Mouse (Mus musculus) spleen, adult 2 months (tissue): ENCODE results near the gene Akr1c6. TPM values are rescaled to one million over a fixed set of nuclear protein-coding genes. Genes with fewer than 3 reads are reported as not detected.
"Not testable (repeated sequence)": the region's sequence is repeated elsewhere in the genome, so short reads cannot be mapped to it uniquely, and the experiment has no call there.

Experiments
- DNase-seq, 2 experiments: peaks; one replicate each; pipeline versions ENCODE4 v3.0.0 to v3.0.0-alpha.2; 2012 to 2021; ENCODE audit warnings: low spot score in 2 of 2, low read depth in 1 of 2
- H3K27ac ChIP-seq: fragments of 200-500 bp; 2 replicates; pipeline ENCODE4 v1.5.1; 2012; ENCODE audit warnings: low read length, inconsistent platforms; ENCODE audit not compliant: insufficient read depth
- H3K27me3 ChIP-seq: fragments of 200-500 bp; 2 replicates; pipeline ENCODE4 v1.6.1; 2012; ENCODE audit warnings: mild to moderate bottlenecking, moderate library complexity, low read length, inconsistent platforms; ENCODE audit not compliant: control insufficient read depth, insufficient read depth
- H3K36me3 ChIP-seq: fragments of 200-500 bp; 2 replicates; pipeline ENCODE4 v1.6.1; 2012; ENCODE audit warnings: mild to moderate bottlenecking, low read length, inconsistent platforms; ENCODE audit not compliant: control insufficient read depth, insufficient read depth
- H3K4me1 ChIP-seq: fragments of 200-500 bp; 2 replicates; pipeline ENCODE4 v1.6.1; 2011; ENCODE audit warnings: inconsistent platforms; ENCODE audit not compliant: control insufficient read depth, insufficient read depth, insufficient read length
- H3K4me3 ChIP-seq: fragments of 200-500 bp; 2 replicates; pipeline ENCODE4 v1.5.1; 2011; ENCODE audit warnings: mild to moderate bottlenecking, inconsistent platforms; ENCODE audit not compliant: insufficient read depth, insufficient read length; ENCODE audit errors: extremely low read depth
- CTCF ChIP-seq: fragments of 200-500 bp; IDR thresholded peaks from 2 replicates; pipeline ENCODE4 v1.5.1; 2011; ENCODE audit warnings: mild to moderate bottlenecking, inconsistent platforms; ENCODE audit not compliant: insufficient read depth, insufficient read length, insufficient replicate concordance; ENCODE audit errors: extremely low read depth
- POLR2A ChIP-seq: fragments of 200-500 bp; IDR thresholded peaks from 2 replicates; pipeline ENCODE4 v1.6.1; 2011; ENCODE audit warnings: low read depth, low read length, inconsistent platforms
- WGBS: fragments of 180-500 bp; shearing (Covaris S2); methylation state at CpG from one replicate; pipeline ENCODE4 v1.1.7; 2018; 5-methylcytosine and 5-hydroxymethylcytosine counted together
- polyA plus RNA-seq: library from polyadenylated mRNA; depleted of rRNA; stranded (reverse); fragments of >200 nt; gene quantifications from 2 replicates; pipeline ENCODE4 v1.2.3, GENCODE M21; 2012; rRNA removed

The Akr1c6 gene
- not detected in 2 replicates for polyA plus RNA-seq

DNA sequence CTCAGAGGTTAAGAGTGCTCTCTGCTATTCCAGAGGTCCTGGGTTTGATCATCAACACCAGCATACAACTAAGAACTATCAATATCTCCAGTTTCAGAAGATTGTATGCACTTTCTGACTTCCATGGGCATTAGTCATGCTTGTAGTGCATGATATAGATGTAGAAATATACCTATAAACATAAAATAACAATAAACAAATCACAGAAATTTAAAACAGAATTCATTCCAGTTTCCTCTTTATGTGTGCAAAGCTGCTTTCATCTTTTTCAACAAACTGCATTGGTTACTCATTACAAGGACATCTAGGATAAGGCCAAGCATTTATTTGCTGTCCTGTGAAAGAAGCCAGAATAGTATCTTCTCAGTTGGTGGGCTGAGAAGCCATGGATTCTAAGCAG is at the start of gene Akr1c6:
TSS of gene Akr1c6 (plus strand) at position 301 of the 400 bp plus-strand sequence.
- DNase-seq, result no peak
- Histone ChIP-seq H3K4me1 (no peaks in the 10 kb centered on the region), H3K27me3 (no peaks in the 10 kb centered on the region), H3K27ac (no peak within 1 kb of the TSS), H3K4me3 (no peak within 1 kb of the TSS), H3K36me3 (no peaks in the 10 kb centered on the region)
- TF ChIP-seq POLR2A (no peak), CTCF (no peak)

DNA sequence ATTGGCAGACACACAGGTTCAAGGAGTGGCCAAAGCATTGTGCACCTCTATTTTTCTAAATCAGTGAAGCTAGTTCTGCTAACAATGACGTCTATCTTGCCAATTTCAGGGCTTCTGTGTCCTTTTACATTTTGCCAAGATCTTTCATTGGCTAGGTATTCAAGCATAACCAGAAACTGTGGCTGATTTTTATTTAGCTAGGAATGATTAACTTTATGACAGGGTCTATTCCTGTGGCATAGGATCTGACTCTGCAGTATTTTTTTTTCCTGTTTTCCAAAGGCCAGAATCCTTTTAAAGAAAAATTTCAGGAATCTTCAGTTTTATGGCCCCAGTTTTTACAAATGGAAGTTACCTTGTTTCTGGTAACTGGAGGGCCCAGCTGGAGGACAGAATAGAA is 49.2 kb upstream of the Akr1c6 start:
- H3K36me3 ChIP-seq, result no peaks in the 10 kb centered on the region
- no peak overlapping the region for H3K27ac ChIP-seq
- no peak for TF ChIP-seq POLR2A
- TF ChIP-seq CTCF, result no peak
- no peaks in the 10 kb centered on the region for H3K4me1 ChIP-seq
- H3K27me3 ChIP-seq, result no peaks in the 10 kb centered on the region
- no peak overlapping the region for H3K4me3 ChIP-seq
- DNase-seq, result no peak
- 71% methylated on average over 1 of the region's 1 CpGs for WGBS

DNA sequence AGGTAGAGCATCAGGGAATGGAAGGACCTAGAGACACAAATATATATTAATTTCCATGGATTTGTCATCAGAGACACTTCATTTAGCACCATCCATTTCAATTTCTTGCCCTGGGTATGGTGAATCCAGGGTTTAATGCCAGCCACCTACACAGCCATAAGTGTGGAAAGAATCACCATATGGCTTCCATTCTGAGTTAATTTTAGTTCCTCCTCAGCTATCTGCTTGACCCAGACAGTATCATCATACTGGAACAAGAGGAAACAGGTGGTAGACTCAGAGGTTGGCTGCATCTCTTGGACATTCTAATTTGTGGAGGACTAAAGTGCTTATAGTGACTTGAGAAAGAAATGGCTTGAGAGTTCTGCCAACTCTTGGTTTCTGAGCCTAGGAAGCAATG is 48.6 kb upstream of the Akr1c6 start:
- Histone ChIP-seq H3K4me3 (no peak overlapping the region), H3K36me3 (no peaks in the 10 kb centered on the region), H3K4me1 (no peaks in the 10 kb centered on the region), H3K27ac (no peak overlapping the region), H3K27me3 (no peaks in the 10 kb centered on the region)
- TF ChIP-seq CTCF, result no peak
- TF ChIP-seq POLR2A, result no peak
- DNase-seq, result no peak

DNA sequence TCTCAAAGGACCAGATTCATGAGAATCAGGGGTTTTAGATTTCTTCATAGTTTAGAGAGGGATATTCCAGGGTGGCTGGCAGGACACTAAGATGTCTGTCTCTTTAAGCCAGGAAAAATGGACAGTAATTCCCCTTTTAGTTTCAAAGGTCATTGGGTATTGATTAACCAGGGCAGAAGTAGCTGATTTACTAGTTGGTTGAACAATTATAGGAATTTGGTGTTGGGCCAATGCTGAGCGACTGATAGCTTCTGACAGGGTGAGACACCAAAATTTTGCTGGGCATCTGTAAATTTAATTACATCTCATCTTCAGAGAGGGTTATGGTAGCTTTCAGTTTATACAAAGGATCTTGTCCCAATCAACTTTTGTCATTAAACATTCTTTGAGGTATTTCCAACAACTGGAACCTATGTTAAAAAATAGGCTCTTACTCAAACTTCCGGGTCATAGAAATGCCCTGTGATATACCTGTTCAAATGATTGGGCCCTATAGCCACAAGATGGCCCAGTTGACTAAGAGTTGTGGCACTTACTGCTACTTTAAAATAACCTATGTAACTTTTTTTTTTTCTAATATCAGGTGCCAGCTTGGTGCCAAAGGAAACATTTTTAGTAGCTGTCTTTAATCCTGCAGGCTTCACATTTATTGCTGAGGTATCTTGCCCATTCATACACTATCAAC is 45.2 kb upstream of the Akr1c6 start:
- no peak overlapping the region for H3K4me3 ChIP-seq
- WGBS, result 81% methylated on average over 2 of the region's 2 CpGs
- H3K27ac ChIP-seq, result no peak overlapping the region
- no peaks in the 10 kb centered on the region for H3K4me1 ChIP-seq
- DNase-seq, result no peak
- H3K27me3 ChIP-seq, result no peaks in the 10 kb centered on the region
- TF ChIP-seq CTCF (no peak), POLR2A (no peak)
- no peaks in the 10 kb centered on the region for H3K36me3 ChIP-seq

DNA sequence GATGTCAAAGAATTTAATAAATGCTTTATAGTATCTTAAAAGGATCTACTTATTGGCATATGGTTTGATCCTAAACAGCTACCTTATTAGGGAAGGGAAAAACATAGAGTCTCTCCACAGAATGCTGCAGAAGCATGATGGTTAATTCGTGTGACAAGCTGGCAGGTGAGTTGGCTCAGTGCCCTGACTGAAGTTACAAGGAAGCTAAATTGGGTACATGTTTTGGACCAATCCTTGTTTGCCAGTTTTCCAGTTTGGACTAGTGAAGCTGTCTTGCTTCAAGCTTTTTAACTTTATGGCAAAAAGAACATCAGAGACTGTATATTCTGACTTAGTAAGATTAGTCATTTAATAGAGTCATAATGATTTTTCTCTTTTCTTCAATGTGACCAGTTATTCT is 33.7 kb upstream of the Akr1c6 start:
- H3K4me3 ChIP-seq, DNase-seq, H3K4me1 ChIP-seq, H3K36me3 ChIP-seq, H3K27ac ChIP-seq, H3K27me3 ChIP-seq: not testable (repeated sequence)
- 51% methylated on average over 1 of the region's 1 CpGs for WGBS

DNA sequence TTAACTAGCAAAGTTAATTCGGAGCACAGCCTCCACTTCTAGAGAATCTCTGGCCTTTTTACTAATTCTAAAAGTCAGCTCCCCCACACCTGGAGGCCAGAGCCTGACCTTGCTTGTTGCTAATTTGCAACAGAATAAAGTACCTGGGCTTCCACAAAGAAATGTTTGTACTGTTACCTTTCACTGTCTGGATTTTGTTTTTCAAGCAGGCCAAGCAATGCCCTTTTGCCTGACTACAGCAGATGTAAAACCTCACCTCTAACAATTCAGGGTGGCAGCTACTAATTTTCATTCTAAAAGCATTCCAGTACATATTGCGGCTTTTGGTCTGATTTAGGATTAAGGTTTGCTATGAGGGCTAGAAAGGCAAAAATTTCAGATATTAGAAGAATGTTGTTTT is 33.3 kb upstream of the Akr1c6 start:
- no peaks in the 10 kb centered on the region for H3K4me1 ChIP-seq
- no peak overlapping the region for H3K4me3 ChIP-seq
- H3K27me3 ChIP-seq, result no peaks in the 10 kb centered on the region
- no peak overlapping the region for H3K27ac ChIP-seq
- no peak for TF ChIP-seq CTCF
- DNase-seq, result no peak
- 92% methylated on average over 2 of the region's 2 CpGs for WGBS
- no peaks in the 10 kb centered on the region for H3K36me3 ChIP-seq

DNA sequence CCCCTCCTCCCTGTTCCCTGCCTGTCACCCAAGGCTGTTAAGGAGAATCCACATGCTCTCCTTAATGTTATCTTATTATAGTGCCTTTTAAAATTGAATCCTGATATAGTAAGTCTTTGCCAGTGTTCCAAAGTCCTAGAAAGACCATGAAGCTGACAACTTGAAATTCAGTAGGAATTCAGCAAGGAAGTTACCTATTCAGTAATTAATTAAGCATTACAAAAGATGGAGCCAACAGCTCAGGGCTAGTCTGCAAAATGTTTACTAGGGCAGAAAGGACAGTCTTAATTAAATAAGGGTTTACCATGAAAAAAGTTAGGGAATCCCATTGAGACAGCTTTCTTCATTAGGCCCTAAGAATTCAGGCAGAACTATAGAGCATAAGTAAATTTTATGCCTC is 31.9 kb upstream of the Akr1c6 start:
- Histone ChIP-seq H3K4me3 (no peak overlapping the region), H3K4me1 (no peaks in the 10 kb centered on the region), H3K27ac (no peak overlapping the region), H3K36me3 (no peaks in the 10 kb centered on the region), H3K27me3 (no peaks in the 10 kb centered on the region)
- TF ChIP-seq CTCF (no peak), POLR2A (no peak)
- no peak for DNase-seq
